Mouse (Mus musculus): ENCODE data around the gene Hnrnpll. TPM values are rescaled to one million over a fixed set of nuclear protein-coding genes. Genes with fewer than 3 reads are reported as not detected.

Hnrnpll gene
- polyA plus RNA-seq, 1 experiment = 10.7 TPM

DNA sequence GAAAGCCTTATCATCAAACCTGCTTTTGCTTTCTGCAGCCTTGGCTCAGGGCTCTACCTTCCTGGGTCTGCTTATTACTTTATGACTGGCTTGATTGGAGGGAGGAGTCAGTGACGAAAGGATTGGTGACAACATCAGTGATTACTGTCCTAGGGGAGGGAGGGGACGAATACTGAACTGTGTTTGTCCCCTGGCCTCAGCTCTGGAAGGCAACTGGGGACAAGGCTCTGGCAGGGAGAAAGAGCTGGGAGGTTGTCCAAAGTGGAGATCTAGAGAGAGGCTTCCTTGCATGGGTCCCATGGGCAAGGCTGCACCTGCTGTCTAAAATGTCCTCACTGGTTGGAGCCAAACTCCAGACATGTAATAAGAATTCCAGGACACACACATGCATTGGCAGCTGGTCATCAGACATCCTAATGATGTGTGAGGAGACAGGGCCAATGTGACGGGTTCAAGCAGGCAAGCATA is 59.7 kb downstream of the Hnrnpll start:
- H3K36me3 ChIP-seq (ENCODE audit: control insufficient read depth, insufficient read depth, low read length) = no peaks in the 10 kb centered on the region
- no peaks in the 10 kb centered on the region for H3K27me3 ChIP-seq (ENCODE audit: control insufficient read depth, insufficient read depth, low read length)
- peak overlapping the region; percentile 48 for H3K27ac ChIP-seq (ENCODE audit: insufficient read depth, low read depth, low read length)
- TF ChIP-seq POLR2A (IDR thresholded peaks at IDR 0.05; ENCODE audit: low read depth, low read length) = no peak
- TF ChIP-seq CTCF (IDR thresholded peaks at IDR 0.05; ENCODE audit: extremely low read depth, insufficient read length, insufficient replicate concordance, low read depth, low read length) = no peak
- peaks cover 22% of the 10 kb centered on the region; the same call in 1 of the 2 replicates for H3K4me1 ChIP-seq (ENCODE audit: control insufficient read depth, insufficient read depth, insufficient read length, low read length)
- WGBS = 23% methylated on average over 3 of the region's 3 CpGs
- H3K4me3 ChIP-seq (ENCODE audit: low read depth, low read length) = no peak overlapping the region

DNA sequence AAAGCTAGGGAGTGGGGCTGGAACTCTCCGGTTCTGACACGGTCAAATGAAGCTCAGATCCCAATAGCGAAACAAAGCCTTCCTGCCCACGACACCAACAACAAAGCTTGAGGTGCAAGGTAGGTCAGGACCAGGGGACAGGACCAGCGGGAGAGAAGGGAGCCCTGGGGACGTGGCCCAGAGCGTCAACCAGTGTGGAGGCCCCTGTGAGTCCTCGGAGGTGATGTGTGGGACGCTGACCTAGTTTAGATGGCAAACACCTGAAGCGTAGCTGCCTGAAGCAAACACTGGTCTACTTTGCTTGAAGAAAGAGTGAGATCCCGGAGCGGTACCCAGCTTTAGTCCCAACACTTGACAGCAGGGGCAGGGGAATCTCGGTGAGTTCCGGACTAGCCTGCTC is 62.5 kb downstream of the Hnrnpll start:
- no peaks in the 10 kb centered on the region for H3K27me3 ChIP-seq (ENCODE audit: control insufficient read depth, insufficient read depth, low read length)
- TF ChIP-seq CTCF (IDR thresholded peaks at IDR 0.05; ENCODE audit: extremely low read depth, insufficient read length, insufficient replicate concordance, low read depth, low read length) (no peak), POLR2A (IDR thresholded peaks at IDR 0.05; ENCODE audit: low read depth, low read length) (no peak)
- no peak overlapping the region for H3K27ac ChIP-seq (ENCODE audit: insufficient read depth, low read depth, low read length)
- H3K36me3 ChIP-seq (ENCODE audit: control insufficient read depth, insufficient read depth, low read length) = no peaks in the 10 kb centered on the region
- WGBS = 95% methylated on average over 14 of the region's 14 CpGs
- H3K4me3 ChIP-seq (ENCODE audit: low read depth, low read length) = no peak overlapping the region
- H3K4me1 ChIP-seq (ENCODE audit: control insufficient read depth, insufficient read depth, insufficient read length, low read length) = peaks cover 8% of the 10 kb centered on the region

DNA sequence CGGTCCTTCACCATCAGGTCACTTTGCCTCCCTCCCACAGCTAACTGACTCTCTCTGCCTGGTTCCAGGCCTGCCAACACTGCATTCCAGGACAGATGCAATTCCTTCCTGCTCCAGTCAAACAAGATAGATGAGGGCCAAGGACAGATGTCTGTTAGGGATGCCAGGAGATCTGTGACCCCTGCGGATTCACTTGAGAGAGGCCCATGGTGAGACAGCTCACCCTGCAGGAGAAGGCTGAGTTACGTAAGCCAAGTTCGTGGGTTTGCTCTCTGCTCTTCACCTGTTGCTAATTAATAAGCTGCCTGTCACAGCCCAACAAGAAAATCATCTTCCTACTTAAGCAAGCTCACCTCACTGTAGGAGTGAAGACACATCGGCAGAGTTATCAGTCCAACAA is 63.1 kb downstream of the Hnrnpll start:
- H3K27ac ChIP-seq (ENCODE audit: insufficient read depth, low read depth, low read length) = no peak overlapping the region
- H3K4me1 ChIP-seq (ENCODE audit: control insufficient read depth, insufficient read depth, insufficient read length, low read length) = peaks cover 8% of the 10 kb centered on the region
- no peaks in the 10 kb centered on the region for H3K27me3 ChIP-seq (ENCODE audit: control insufficient read depth, insufficient read depth, low read length)
- 77% methylated on average over 5 of the region's 5 CpGs for WGBS
- no peaks in the 10 kb centered on the region for H3K36me3 ChIP-seq (ENCODE audit: control insufficient read depth, insufficient read depth, low read length)
- no peak overlapping the region for H3K4me3 ChIP-seq (ENCODE audit: low read depth, low read length)
- TF ChIP-seq CTCF (IDR thresholded peaks at IDR 0.05; ENCODE audit: extremely low read depth, insufficient read length, insufficient replicate concordance, low read depth, low read length) (no peak), POLR2A (IDR thresholded peaks at IDR 0.05; ENCODE audit: low read depth, low read length) (no peak)

DNA sequence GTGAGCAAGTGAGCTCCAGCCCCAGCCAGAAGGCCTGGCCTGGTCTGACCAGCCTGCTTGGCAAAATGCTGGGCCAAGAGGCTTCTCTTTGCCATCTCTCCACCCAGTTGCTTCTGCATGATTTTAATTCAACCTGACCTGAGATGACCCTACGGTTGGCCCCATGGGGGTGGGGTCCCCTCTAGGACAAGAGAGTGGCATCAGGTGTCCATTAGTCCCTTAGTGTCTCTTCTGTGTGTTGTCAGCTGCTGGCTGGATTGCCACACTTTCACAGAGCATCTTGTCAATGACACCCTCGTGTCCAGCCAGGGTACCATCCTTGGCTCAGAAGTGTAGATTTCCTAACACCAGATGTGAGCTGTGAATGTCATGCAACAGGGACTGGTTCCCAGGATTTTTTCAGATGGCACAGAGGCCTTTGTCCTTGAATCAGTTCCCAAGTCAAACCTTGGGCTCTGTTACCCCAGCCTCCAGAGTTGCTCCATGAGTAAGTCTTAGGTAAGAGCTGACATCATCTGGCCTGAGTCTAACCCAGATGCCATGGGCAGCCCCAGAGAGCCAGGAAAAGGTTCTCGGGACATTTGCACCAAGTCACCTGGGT is 66.9 kb downstream of the Hnrnpll start:
- no peaks in the 10 kb centered on the region for H3K27me3 ChIP-seq (ENCODE audit: control insufficient read depth, insufficient read depth, low read length)
- 88% methylated on average over 3 of the region's 3 CpGs for WGBS
- H3K36me3 ChIP-seq (ENCODE audit: control insufficient read depth, insufficient read depth, low read length) = no peaks in the 10 kb centered on the region
- peaks cover 3% of the 10 kb centered on the region for H3K4me1 ChIP-seq (ENCODE audit: control insufficient read depth, insufficient read depth, insufficient read length, low read length)
- H3K4me3 ChIP-seq (ENCODE audit: low read depth, low read length) = no peak overlapping the region
- TF ChIP-seq POLR2A (IDR thresholded peaks at IDR 0.05; ENCODE audit: low read depth, low read length) (no peak), CTCF (IDR thresholded peaks at IDR 0.05; ENCODE audit: extremely low read depth, insufficient read length, insufficient replicate concordance, low read depth, low read length) (no peak)
- H3K27ac ChIP-seq (ENCODE audit: insufficient read depth, low read depth, low read length) = no peak overlapping the region

DNA sequence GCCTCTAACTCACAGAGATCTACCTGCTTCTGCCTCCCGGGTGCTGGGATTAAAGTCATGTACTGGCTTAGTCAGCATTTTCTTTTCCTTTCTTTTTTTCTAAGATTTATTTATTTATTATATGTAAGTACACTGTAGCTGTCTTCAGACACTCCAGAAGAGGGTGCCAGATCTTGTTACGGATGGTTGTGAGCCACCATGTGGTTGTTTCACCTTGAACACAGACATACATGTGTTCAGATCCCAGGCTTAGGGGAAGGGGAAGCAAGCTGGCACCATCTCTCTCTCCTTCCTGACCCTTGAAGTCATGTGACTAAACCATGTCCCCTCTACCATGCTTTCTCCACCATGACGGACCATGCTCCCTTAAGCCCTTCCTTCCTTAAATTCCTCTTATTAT is 70.0 kb downstream of the Hnrnpll start:
- no peaks in the 10 kb centered on the region for H3K36me3 ChIP-seq (ENCODE audit: control insufficient read depth, insufficient read depth, low read length)
- no peak overlapping the region for H3K27ac ChIP-seq (ENCODE audit: insufficient read depth, low read depth, low read length)
- H3K4me1 ChIP-seq (ENCODE audit: control insufficient read depth, insufficient read depth, insufficient read length, low read length) = peaks cover 3% of the 10 kb centered on the region
- TF ChIP-seq CTCF (IDR thresholded peaks at IDR 0.05; ENCODE audit: extremely low read depth, insufficient read length, insufficient replicate concordance, low read depth, low read length) (no peak), POLR2A (IDR thresholded peaks at IDR 0.05; ENCODE audit: low read depth, low read length) (no peak)
- no peaks in the 10 kb centered on the region for H3K27me3 ChIP-seq (ENCODE audit: control insufficient read depth, insufficient read depth, low read length)
- 78% methylated on average over 3 of the region's 3 CpGs for WGBS
- no peak overlapping the region for H3K4me3 ChIP-seq (ENCODE audit: low read depth, low read length)

DNA sequence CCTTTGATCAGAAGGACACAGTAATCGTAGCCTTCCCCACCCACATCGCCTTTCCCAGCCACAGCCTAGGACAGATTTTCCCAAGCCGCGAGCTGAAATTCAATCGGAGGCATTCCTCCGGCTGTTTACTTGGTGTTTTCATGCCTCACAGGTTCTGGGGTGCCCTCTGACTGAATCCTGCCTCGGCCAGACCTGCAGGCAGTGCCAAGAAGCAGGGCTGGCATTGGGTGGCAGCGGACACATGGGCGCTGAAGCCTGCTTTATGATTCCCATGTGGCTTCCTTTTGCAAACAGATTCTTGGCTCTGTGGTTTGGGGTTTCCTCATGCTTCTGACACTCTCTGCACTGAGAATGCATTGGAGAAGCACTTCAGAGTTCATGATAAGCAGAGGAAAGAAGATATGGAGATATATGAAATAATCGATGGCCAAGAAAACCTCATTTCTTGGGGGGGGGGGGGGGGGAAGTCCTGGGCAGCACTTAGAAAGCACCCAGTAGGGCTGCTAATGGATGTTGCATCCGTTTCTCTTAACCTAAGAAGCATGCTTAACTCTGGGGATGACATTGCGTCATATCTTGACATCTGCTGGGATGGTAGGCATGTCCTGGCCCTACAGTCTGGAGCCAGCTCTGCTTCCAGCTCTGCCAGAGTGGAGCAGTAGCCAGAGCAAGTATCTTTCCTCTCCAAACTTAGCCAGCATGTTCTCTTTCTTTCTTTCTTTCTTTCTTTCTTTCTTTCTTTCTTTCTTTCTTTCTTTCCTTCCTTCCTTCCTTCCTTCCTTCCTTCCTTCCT is 70.8 kb downstream of the Hnrnpll start:
- Histone ChIP-seq H3K36me3 (ENCODE audit: control insufficient read depth, insufficient read depth, low read length) (no peaks in the 10 kb centered on the region), H3K27me3 (ENCODE audit: control insufficient read depth, insufficient read depth, low read length) (no peaks in the 10 kb centered on the region), H3K4me3 (ENCODE audit: low read depth, low read length) (no peak overlapping the region), H3K4me1 (ENCODE audit: control insufficient read depth, insufficient read depth, insufficient read length, low read length) (peaks cover 3% of the 10 kb centered on the region), H3K27ac (ENCODE audit: insufficient read depth, low read depth, low read length) (no peak overlapping the region)
- no peak for TF ChIP-seq POLR2A (IDR thresholded peaks at IDR 0.05; ENCODE audit: low read depth, low read length)
- no peak for TF ChIP-seq CTCF (IDR thresholded peaks at IDR 0.05; ENCODE audit: extremely low read depth, insufficient read length, insufficient replicate concordance, low read depth, low read length)
- 54% methylated on average over 12 of the region's 12 CpGs for WGBS

DNA sequence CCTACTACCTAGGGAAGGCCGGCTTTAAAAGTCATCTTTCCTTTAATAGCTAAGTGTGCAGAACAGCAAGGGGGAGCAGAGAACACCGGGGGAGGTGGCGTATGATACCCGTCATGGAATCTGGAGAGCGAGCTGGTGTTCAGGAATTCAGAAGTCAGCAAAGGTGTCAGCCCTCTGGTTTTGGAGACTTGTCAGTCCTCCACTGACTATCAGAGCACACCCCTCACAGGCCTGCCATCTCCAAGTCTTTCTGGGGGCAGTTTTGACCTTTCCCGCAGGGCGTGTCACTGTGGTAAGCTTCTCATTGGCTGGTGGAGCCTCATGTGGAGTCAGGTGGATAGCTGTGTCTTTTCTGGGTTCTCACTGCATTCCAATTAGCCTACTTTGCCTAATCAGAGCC is 72.0 kb downstream of the Hnrnpll start:
- Histone ChIP-seq H3K27ac (ENCODE audit: insufficient read depth, low read depth, low read length) (no peak overlapping the region), H3K27me3 (ENCODE audit: control insufficient read depth, insufficient read depth, low read length) (no peaks in the 10 kb centered on the region), H3K36me3 (ENCODE audit: control insufficient read depth, insufficient read depth, low read length) (no peaks in the 10 kb centered on the region), H3K4me1 (ENCODE audit: control insufficient read depth, insufficient read depth, insufficient read length, low read length) (peaks cover 3% of the 10 kb centered on the region), H3K4me3 (ENCODE audit: low read depth, low read length) (no peak overlapping the region)
- TF ChIP-seq POLR2A (IDR thresholded peaks at IDR 0.05; ENCODE audit: low read depth, low read length) (no peak), CTCF (IDR thresholded peaks at IDR 0.05; ENCODE audit: extremely low read depth, insufficient read length, insufficient replicate concordance, low read depth, low read length) (no peak)
- WGBS = 90% methylated on average over 7 of the region's 7 CpGs

All from small intestine, adult 2 months (tissue).